In genomic region chr2:34874271-34874670, GRCm38 (mm10) we compare ENCODE assay signal across 8 mouse cellular contexts. TPM values are rescaled to one million over a fixed set of nuclear protein-coding genes. Genes with fewer than 3 reads are reported as not detected.
DNase-seq lines count a peak whose midpoint lies in the region; ATAC-seq and TF ChIP-seq lines count a peak whose summit lies in the region.

TSS of gene Cutal (plus strand) at chr2:34874396.

- H3K9ac ChIP-seq in heart, postnatal 0 days (replicated peaks; ENCODE audit: low read depth, low read length), result 0 out of 2 replicates have a peak within 1 kb of the TSS, but pooled peaks have one; percentile 1
- peak within 1 kb of the TSS; percentile 36 for H3K9ac ChIP-seq in midbrain, embryonic 13.5 days (replicated peaks)

- no peak for TF ChIP-seq CTCF in heart, postnatal 0 days (IDR thresholded peaks at IDR 0.05; ENCODE audit: low read depth)

- WGBS in heart, postnatal 0 days, result 9% methylated on average over 14 of the region's 14 CpGs
- WGBS in large intestine, adult 2 months, result 3% methylated on average over 14 of the region's 14 CpGs
- 3% methylated on average over 14 of the region's 14 CpGs for WGBS in midbrain, embryonic 13.5 days

- no peaks in the 10 kb centered on the region for H3K27me3 ChIP-seq in heart, postnatal 0 days (ENCODE audit: control insufficient read depth, insufficient read depth, low read length)
- peaks cover 54% of the 10 kb centered on the region for H3K27me3 ChIP-seq in midbrain, embryonic 13.5 days

- H3K4me1 ChIP-seq in heart, postnatal 0 days (ENCODE audit: control insufficient read depth, insufficient read depth), result peaks cover 14% of the 10 kb centered on the region
- H3K4me1 ChIP-seq in midbrain, embryonic 13.5 days (replicated peaks), result peaks cover 22% of the 10 kb centered on the region

- peak; percentile 10 to 37 for DNase-seq in heart, adult 18-20 months
- DNase-seq in heart, adult 9 months (ENCODE audit: low spot score in 2 of 2), result no peak
- no peak for DNase-seq in heart, postnatal 0 days (ENCODE audit: low spot score)
- no peak for DNase-seq in large intestine, adult 2 months (ENCODE audit: low read depth, low spot score)
- DNase-seq in cerebellum, adult 8-10 months, result no peak
- no peak for DNase-seq in cerebellum, postnatal 4 days (ENCODE audit: low spot score in 2 of 2)

- H3K27ac ChIP-seq in heart, postnatal 0 days (ENCODE audit: low read depth), result no peak within 1 kb of the TSS
- no peak within 1 kb of the TSS for H3K27ac ChIP-seq in midbrain, embryonic 13.5 days

- peak within 1 kb of the TSS; percentile 33 for H3K4me3 ChIP-seq in heart, postnatal 0 days (ENCODE audit: low read depth, low read length)
- H3K4me3 ChIP-seq in midbrain, embryonic 13.5 days (replicated peaks), result peak within 1 kb of the TSS; percentile 15

- no peaks in the 10 kb centered on the region for H3K36me3 ChIP-seq in heart, postnatal 0 days (replicated peaks; ENCODE audit: control insufficient read depth, insufficient read depth, low read length)
- H3K36me3 ChIP-seq in midbrain, embryonic 13.5 days, result no peaks in the 10 kb centered on the region

- peak within 1 kb of the TSS; percentile 54 for H3K4me2 ChIP-seq in heart, postnatal 0 days (ENCODE audit: low read depth, low read length)
- H3K4me2 ChIP-seq in midbrain, embryonic 13.5 days (replicated peaks), result peak within 1 kb of the TSS; percentile 36

- H3K9me3 ChIP-seq in heart, postnatal 0 days (replicated peaks; ENCODE audit: control insufficient read depth, low read length), result no peaks in the 10 kb centered on the region
- H3K9me3 ChIP-seq in midbrain, embryonic 13.5 days, result no peaks in the 10 kb centered on the region

- ATAC-seq in heart, postnatal 0 days (ENCODE audit: insufficient read depth, low read depth), result no peak
- no peak for ATAC-seq in midbrain, embryonic 13.5 days
- no peak for ATAC-seq in cerebellum, adult (ENCODE audit: insufficient number of reproducible peaks, low FRiP score, low TSS enrichment)

- no peak for TF ChIP-seq EP300 in heart, postnatal 0 days (IDR thresholded peaks at IDR 0.05; ENCODE audit: low read depth)

RNA-seq across cellular contexts. Expression of gene Cutal, which starts in this region (rescaled TPM):
- 1 to 10 TPM in 1 of 2 experiments, under 1 TPM in 1; 0.74 to 1.3 TPM for total RNA-seq in heart, adult 18-20 months (2021)
- 0.19 TPM in 1 of 2 replicates, not detected in the other for total RNA-seq in heart, postnatal 0 days (2014; rRNA removed; ENCODE audit: low replicate concordance)
- 0.25 and 0.32 TPM in 2 replicates for polyA plus RNA-seq in heart, postnatal 0 days (2015; fragmentation: Nextera tagmentation; extraction: Ambion mirVana)
- 16.9 and 38.1 TPM in 2 replicates for polyA plus RNA-seq in large intestine, adult 2 months (2012; rRNA removed)
- polyA plus RNA-seq in midbrain, embryonic 13.5 days (2015; fragmentation: Nextera tagmentation; extraction: Ambion mirVana), result 0.28 and 0.39 TPM in 2 replicates

Comparison
In these comparisons a context has a peak if more than half of its experiments do, and no peak if none do; other contexts are left out.
1. RNA of gene Cutal (polyA plus RNA-seq): 16.9 to 38.1 TPM in large intestine, adult 2 months; 0.28 to 0.39 TPM in midbrain, embryonic 13.5 days and 0.25 to 0.32 TPM in heart, postnatal 0 days; every median in the first group is over 10 times any median in the second.
2. DNase-seq: peak in heart, adult 18-20 months (2 of 2); none in heart, adult 9 months (0 of 2), heart, postnatal 0 days (single experiment), large intestine, adult 2 months (single experiment), cerebellum, adult 8-10 months (single experiment) and cerebellum, postnatal 4 days (0 of 2).